10 mouse cellular contexts compared by ENCODE assay signal in the genomic region with DNA sequence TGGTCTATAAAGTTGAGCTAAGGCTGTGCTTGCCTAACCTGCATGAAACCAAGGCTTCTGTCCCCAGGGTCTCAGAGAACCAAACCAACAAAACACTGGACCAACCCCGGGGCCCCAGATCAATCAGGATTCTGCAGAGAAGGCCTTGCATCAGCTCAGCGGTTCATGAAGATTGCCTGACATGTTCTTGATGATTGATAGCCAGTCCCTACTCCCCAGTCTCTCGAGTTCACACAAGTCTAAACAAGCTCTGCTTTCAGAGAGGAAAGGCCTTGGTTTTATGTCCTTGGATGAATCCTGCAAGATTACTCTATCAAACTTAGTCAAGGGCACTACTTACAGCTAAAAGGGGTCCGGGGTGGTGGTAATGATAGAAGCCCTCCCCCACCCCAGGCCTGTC.
"Had no signal": no experiment of that assay in that cellular context is flagged by ENCODE, and none has a peak within 500 bp of the region (broad histone marks: within the 10 kb centered on the region; RNA-seq: fewer than 3 reads in every experiment).

No protein-coding gene starts in this region.

- H3K27ac ChIP-seq: limb, embryonic 13.5 days; liver, embryonic 14.5 days; midbrain, embryonic 12.5 days; stomach, embryonic 15.5 days had no signal

- ATAC-seq: midbrain, embryonic 16.5 days had no signal

- H3K27me3 ChIP-seq: limb, embryonic 13.5 days; midbrain, embryonic 12.5 days; stomach, embryonic 15.5 days had no signal

- H3K4me3 ChIP-seq: limb, embryonic 13.5 days; midbrain, embryonic 12.5 days; stomach, embryonic 15.5 days had no signal

- H3K36me3 ChIP-seq: limb, embryonic 13.5 days; midbrain, embryonic 12.5 days; stomach, embryonic 15.5 days had no signal

- H3K9ac ChIP-seq: limb, embryonic 13.5 days; liver, embryonic 14.5 days; midbrain, embryonic 12.5 days; stomach, embryonic 15.5 days had no signal

- H3K4me1 ChIP-seq: midbrain, embryonic 12.5 days; stomach, embryonic 15.5 days had no signal

- H3K9me3 ChIP-seq: limb, embryonic 13.5 days; midbrain, embryonic 12.5 days; stomach, embryonic 15.5 days had no signal

- DNase-seq: retina, postnatal 1 day; right cerebral cortex, postnatal 4 days; spleen, adult 18-20 months; thymus, adult 2 months; thymus, postnatal 25 days had no signal

- H3K4me2 ChIP-seq: limb, embryonic 13.5 days; midbrain, embryonic 12.5 days; stomach, embryonic 15.5 days had no signal
